Mouse (Mus musculus): ENCODE data around the gene Prr7. TPM values are rescaled to one million over a fixed set of nuclear protein-coding genes. Genes with fewer than 3 reads are reported as not detected.

Gene Prr7
- polyA plus RNA-seq, 1 experiment from 2014 or later = not detected

DNA sequence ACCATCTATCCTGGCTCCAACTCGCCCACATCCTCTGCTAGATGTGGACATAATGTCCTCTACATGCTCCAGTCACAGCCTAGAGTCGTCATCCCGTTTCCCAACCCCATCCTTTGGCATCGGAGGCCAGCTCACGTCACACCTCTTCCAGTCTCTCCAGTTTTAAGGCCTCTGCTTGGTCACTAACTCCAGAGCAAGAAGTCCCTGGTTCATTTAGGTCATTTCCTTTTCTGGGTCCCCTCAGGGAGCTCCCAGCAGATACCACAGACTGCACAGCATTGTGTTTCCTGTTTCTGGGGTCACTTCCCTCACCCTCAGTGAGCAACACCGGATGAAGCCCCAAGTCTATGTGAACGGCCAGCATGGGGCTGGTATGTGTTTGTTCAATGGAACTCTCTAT is 14.9 kb downstream of the Prr7 start:
- Histone ChIP-seq H3K36me3 (ENCODE audit: inconsistent target) (no peaks in the 10 kb centered on the region), H3K4me3 (ENCODE audit: inconsistent target) (no peak overlapping the region), H3K79me2 (ENCODE audit: inconsistent target) (no peaks in the 10 kb centered on the region), H3K27ac (no peak overlapping the region)
- WGBS (ENCODE audit: missing documents) = 22% methylated on average over 7 of the region's 7 CpGs

DNA sequence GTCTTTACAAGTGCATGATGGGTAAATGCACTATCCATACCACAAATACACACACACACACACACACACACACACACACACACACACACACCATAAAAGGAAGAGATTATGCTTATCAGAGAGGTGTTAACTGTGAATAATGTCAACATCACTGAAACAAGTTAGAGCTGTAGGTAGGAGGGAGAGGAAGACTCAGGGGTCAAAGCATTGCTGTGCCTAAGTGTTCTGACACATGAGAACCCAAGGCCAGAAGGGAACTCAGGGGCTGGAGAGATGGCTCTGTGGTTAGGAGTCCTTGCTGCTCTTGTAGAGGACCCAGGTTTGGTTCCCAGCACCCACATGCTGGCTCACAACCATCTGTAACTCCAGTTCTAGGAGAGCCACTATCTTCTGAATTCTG is 15.9 kb downstream of the Prr7 start:
- H3K36me3 ChIP-seq (ENCODE audit: inconsistent target) = no peaks in the 10 kb centered on the region
- H3K79me2 ChIP-seq (ENCODE audit: inconsistent target) = no peaks in the 10 kb centered on the region
- no peak overlapping the region for H3K4me3 ChIP-seq (ENCODE audit: inconsistent target)
- no peak overlapping the region for H3K27ac ChIP-seq

DNA sequence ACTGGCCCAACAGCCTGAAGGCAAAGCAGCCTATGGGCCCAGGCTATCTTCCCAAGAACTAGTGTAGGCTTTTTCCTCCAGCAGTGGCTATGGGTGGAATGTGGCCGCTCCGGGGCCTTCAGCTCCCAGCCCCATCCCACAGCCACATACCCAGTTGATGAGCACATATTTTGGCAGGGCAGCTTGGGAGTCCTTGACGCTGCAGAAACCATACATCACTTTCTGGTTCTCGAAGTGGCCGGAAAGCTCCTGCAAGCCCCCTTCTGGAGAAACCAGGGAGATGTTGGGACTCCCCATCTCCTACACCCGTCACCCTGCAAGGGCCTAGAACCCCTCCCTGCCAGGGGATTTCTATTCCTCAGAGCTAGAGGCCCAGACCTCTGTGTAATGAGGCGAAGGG is 18.5 kb downstream of the Prr7 start:
- H3K79me2 ChIP-seq (ENCODE audit: inconsistent target) = no peaks in the 10 kb centered on the region
- no peaks in the 10 kb centered on the region for H3K36me3 ChIP-seq (ENCODE audit: inconsistent target)
- no peak overlapping the region for H3K4me3 ChIP-seq (ENCODE audit: inconsistent target)
- H3K27ac ChIP-seq = no peak overlapping the region
- WGBS (ENCODE audit: missing documents) = 91% methylated on average over 7 of the region's 7 CpGs

DNA sequence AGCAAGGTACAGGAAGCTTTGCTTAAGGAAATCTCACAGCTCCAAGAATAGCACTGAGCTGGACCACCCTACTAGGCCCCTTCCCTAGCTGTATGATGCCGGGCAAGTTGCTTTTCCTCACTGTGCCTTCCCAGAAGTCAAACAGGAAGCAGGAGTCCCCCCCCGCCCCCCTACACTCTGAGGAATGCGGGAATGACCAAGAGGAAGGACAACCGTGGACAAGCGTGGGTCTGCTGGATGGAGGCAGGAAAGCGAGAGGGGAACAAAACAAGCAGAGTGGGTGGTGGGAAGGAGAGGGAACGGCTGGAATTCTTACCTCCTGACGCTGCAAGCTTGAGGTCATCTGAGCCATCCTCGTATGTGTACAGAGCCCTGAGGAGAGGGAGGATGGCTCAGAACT is 19.0 kb downstream of the Prr7 start:
- H3K36me3 ChIP-seq (ENCODE audit: inconsistent target) = no peaks in the 10 kb centered on the region
- WGBS (ENCODE audit: missing documents) = 78% methylated on average over 9 of the region's 9 CpGs
- no peak overlapping the region for H3K4me3 ChIP-seq (ENCODE audit: inconsistent target)
- H3K27ac ChIP-seq = no peak overlapping the region
- H3K79me2 ChIP-seq (ENCODE audit: inconsistent target) = no peaks in the 10 kb centered on the region

DNA sequence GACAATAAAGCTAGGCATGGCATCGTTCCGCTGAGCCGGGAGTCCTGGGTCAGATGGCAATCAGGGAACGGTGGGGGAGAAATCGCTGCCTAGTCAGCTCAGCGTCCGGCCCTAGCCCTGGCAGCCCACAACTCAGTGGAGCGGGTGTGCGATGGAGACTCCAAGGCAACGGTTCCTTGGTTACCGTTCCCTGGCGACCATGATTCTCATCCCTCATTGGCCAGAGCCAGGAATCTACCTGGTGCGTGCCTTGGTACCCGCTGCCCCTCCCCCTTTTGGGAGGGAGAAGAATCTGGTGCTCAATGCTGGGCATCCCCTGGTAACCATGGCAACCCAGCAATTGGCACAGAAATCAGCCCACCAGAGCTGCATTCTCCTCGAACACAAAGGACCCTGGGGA is 19.5 kb downstream of the Prr7 start:
- no peaks in the 10 kb centered on the region for H3K36me3 ChIP-seq (ENCODE audit: inconsistent target)
- WGBS (ENCODE audit: missing documents) = 44% methylated on average over 15 of the region's 15 CpGs
- no peak overlapping the region for H3K4me3 ChIP-seq (ENCODE audit: inconsistent target)
- H3K79me2 ChIP-seq (ENCODE audit: inconsistent target) = no peaks in the 10 kb centered on the region
- no peak overlapping the region for H3K27ac ChIP-seq

DNA sequence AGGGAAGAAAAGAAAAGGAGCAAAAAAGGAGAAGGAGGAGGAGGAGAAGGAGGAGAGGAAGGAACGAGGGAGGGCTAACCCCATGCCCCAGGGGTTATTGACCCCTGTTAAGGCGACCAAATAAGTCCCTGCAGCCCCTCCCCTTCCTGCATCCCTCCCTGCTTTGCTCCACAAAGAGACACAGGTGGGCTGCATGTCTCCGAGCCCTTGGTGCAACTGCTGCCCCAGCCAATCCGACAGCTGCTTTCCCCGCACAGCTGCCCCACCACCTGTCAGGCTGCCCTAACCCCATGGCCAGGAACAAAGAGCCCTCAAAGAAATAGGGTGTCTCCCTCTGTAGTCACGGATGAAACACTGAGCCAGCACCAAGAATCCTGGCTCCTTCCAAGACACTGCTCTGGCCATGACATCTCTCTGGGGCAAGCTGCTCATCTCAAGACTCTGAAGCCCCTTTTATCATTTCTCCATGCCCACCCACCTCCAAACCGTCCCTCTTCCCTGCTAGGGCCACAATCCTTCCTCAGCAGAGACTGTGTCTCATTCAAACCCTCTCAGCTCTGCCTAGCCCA is 20.5 kb downstream of the Prr7 start:
- H3K27ac ChIP-seq = no peak overlapping the region
- no peak overlapping the region for H3K4me3 ChIP-seq (ENCODE audit: inconsistent target)
- whole genome bisulfite sequencing (ENCODE audit: missing documents) = 60% methylated on average over 7 of the region's 7 CpGs
- H3K79me2 ChIP-seq (ENCODE audit: inconsistent target) = no peaks in the 10 kb centered on the region
- H3K36me3 ChIP-seq (ENCODE audit: inconsistent target) = no peaks in the 10 kb centered on the region

DNA sequence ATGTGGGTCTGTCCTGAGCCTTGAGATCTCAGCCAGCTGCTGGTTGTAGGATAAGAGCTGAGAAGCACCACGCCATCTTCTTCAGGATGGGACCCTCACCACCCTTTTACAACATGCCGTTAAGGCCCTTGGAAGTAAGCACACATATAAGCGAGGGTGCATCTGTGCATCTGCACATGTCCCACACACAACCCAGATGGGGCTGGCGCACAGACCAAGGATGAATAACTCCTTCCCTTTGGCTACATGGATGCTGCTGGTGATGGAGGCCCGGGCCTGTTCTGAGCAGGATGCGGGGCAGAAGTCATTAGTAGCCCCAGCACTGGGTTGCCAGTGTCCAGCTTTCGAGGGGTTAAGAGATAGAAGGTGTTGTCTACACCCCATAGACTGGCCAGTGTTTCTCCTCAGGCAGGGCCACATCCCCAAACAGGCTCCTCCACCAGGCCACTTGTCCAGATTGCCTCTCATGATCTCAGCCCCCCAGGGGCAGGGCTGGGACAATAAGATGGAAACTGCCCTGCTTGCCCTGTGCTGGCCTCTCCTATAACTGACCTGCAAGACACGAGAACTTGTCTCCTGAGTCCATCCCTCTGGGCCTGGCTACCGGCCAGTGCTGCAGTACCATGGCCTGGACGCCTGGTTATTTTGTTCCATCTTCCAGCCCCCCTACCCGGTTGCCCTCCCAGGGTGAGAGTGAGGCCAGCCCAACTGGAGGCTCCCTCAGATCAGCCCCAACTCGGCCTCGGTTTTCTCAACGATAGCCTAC is 22.1 kb downstream of the Prr7 start:
- Histone ChIP-seq H3K36me3 (ENCODE audit: inconsistent target) (no peaks in the 10 kb centered on the region), H3K27ac (no peak overlapping the region), H3K4me3 (ENCODE audit: inconsistent target) (no peak overlapping the region), H3K79me2 (ENCODE audit: inconsistent target) (no peaks in the 10 kb centered on the region)
- 85% methylated on average over 14 of the region's 14 CpGs for WGBS (ENCODE audit: missing documents)

DNA sequence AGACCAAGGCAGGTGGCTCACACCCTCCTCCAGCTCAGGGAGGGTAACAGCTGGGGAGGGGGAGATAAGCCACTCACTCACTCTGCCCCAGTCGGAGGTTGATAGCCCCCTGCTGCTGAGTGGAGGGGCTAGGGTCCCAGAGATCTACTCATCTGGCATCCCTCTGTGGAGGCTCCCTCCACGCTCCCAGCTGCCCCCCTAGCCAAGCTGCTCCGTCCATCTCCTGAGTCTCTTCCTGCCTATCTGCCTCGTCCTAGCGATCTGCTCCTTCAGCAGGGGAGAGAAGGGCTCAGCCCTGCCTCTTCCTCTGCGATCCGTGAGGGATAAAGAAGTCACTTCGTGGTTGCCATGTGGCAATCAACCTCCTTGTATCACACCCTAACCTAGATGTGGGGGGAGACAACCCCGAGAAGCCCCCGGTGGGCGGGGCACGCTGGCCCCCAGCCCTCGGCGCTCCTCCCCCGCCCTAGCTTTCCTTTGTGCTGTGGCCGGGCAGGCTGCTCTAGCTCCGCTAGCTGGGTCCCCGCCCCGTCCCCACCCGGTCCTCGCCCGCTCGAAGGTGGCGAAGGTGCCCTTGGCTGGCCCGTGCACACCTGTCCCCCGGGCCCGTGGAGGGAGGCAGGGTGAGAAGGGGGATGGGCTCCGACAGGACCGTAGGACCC is 23.0 kb downstream of the Prr7 start:
- no peaks in the 10 kb centered on the region for H3K79me2 ChIP-seq (ENCODE audit: inconsistent target)
- no peak overlapping the region for H3K27ac ChIP-seq
- WGBS (ENCODE audit: missing documents) = 4% methylated on average over 29 of the region's 29 CpGs
- H3K4me3 ChIP-seq (ENCODE audit: inconsistent target) = no peak overlapping the region
- no peaks in the 10 kb centered on the region for H3K36me3 ChIP-seq (ENCODE audit: inconsistent target)

DNA sequence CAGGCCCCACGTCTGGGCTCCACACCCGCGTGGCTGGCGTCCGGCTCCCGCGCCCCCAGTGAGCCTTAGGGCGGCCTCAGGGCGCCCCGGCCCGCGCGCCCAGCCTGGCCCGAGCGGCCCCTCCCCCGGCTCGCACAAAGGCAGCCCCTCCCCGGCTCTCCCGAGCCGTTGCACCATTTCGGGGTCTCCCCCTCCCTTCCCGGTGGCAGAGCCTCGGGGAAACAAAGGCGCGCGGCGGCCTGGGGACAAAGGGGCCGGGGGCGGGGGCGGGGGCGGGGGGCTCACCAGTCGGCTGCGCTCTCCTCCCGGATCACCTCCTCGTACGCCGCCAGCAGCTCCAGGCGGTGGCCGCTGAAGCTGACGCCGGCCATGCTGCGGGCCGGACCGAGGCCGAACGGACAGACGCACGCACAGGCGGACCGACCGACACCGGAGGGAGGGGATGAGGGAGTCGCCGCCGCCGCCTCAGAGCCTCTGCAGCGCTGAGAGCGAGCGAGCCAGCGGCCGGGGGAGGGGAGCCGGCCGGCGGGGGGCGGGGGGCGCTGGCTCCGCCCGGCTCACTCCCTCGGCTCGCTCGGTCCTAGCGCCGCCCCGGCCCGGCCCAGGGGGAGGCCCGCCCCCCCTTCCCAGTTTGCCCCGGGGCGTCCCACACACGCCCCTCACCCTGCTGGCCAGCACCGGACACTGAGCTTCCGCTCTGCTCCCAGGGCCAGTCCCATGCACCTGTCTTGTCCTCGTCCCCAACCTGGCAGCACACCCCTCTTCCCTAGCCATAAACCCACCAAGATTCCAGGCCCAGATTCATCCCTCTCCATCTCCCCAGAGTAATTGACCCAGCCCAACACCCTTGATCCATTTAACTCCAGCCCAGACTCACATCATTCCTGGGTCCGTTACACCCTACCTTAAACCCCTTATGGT is 23.8 kb downstream of the Prr7 start, which contains the start of gene Dbn1:
Dbn1 (minus strand) TSS at position 534 of the 921 bp plus-strand sequence.
- Histone ChIP-seq H3K79me2 (ENCODE audit: inconsistent target) (no peaks in the 10 kb centered on the region), H3K36me3 (ENCODE audit: inconsistent target) (no peaks in the 10 kb centered on the region), H3K27ac (no peak within 1 kb of the TSS), H3K4me3 (ENCODE audit: inconsistent target) (no peak within 1 kb of the TSS)
- 4% methylated on average over 65 of the region's 83 CpGs for WGBS (ENCODE audit: missing documents)

DNA sequence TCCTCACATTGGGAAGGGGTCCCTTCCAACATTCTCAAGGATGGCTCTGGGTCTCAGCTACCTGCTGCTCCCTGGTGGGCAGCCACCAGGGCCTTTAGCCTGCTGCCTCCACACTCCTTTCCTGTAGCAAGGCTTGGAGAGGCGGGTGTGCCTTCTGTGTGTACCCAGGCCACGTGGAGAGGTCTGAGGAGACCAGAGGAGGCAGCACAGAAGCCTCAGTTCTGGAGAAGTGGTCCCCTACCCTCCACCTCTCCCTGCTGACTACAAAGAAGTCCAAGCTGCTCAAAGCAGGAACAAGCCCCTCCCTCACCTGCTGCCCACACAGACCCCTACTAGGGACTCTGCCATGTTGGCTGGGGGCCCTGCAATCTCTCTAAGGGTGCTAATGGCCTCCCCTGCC is 30.2 kb downstream of the Prr7 start:
- H3K79me2 ChIP-seq (ENCODE audit: inconsistent target) = no peaks in the 10 kb centered on the region
- H3K4me3 ChIP-seq (ENCODE audit: inconsistent target) = no peak overlapping the region
- 65% methylated on average over 2 of the region's 2 CpGs for WGBS (ENCODE audit: missing documents)
- no peaks in the 10 kb centered on the region for H3K36me3 ChIP-seq (ENCODE audit: inconsistent target)
- no peak overlapping the region for H3K27ac ChIP-seq

DNA sequence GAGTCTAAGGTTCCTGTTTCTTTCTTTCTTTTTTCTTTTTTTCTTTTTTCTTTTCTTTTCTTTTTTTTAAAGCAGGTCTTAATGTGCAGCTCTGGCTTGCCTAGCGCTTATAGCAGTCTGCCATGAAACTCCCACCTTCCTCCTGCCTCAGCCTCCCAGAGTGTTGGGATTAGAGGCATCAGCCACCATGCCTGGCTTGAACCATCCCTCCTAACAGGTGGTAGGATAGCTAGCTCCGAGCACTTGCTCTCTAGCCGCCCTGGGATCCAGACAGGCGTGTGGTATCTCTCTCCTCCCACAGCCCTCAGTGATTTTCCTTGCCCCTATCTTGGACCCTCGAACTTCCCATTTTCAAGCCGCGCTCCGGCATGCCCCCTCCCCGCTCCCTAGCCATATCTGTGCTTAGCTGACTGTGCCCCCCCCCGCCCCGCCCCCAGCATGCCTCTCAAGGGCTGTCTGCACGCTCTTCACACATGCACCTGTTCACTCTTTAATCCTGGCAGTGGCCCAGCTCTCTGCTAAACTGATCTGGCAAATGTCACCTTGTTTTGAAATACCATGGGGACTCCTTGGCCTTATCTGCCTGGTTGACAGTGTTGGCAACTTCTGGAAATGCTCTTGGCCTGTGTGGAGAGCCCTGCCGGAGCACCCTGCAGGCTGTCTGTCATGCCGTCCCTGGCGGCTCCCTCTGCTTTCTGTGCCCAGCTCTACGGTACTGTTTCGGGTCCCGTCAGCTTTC is 31.0 kb downstream of the Prr7 start:
- Histone ChIP-seq H3K36me3 (ENCODE audit: inconsistent target) (no peaks in the 10 kb centered on the region), H3K4me3 (ENCODE audit: inconsistent target) (no peak overlapping the region), H3K79me2 (ENCODE audit: inconsistent target) (no peaks in the 10 kb centered on the region), H3K27ac (no peak overlapping the region)
- WGBS (ENCODE audit: missing documents) = 33% methylated on average over 17 of the region's 18 CpGs

DNA sequence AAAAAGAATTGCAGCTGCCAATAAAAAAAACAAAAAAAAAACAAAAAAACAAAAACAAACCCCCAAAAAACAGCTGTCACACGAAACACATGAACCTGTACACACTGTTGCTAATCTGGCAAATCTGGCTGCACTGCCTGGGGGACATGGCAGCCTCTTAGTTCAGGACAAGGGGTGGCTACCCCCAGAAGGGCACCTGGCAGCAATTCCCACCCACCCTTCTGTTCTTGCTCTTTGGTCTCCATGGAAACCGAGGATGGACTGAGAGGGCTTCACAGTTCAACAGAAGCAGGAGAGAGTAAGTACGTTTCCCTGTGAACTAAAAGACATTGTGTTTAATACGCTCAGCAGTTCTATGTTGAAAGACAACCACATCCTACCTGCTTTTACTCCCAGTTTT is 31.6 kb downstream of the Prr7 start:
- Histone ChIP-seq H3K36me3 (ENCODE audit: inconsistent target) (no peaks in the 10 kb centered on the region), H3K79me2 (ENCODE audit: inconsistent target) (no peaks in the 10 kb centered on the region), H3K27ac (no peak overlapping the region), H3K4me3 (ENCODE audit: inconsistent target) (no peak overlapping the region)
- WGBS (ENCODE audit: missing documents) = 100% methylated on average over 4 of the region's 4 CpGs

DNA sequence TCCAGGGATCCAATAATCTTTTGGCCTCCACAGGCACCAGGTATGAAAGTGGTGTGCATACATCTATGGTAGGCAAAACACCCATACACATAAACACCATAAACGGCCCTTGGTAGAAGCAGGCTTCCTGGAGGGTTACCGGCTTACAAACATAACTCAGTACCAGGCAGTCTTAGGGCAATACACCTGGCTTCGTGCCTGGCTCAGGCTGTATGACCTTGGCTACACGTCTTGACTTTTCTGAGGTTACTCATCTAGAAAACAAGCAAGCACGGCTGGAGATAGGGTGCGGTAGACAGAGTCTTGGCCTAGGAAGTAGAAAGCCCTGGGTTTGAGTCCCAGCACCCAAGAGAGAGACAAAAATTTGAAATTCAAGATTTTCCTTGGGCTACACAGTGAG is 32.6 kb downstream of the Prr7 start:
- Histone ChIP-seq H3K79me2 (ENCODE audit: inconsistent target) (no peaks in the 10 kb centered on the region), H3K36me3 (ENCODE audit: inconsistent target) (no peaks in the 10 kb centered on the region), H3K4me3 (ENCODE audit: inconsistent target) (no peak overlapping the region), H3K27ac (no peak overlapping the region)
- WGBS (ENCODE audit: missing documents) = 97% methylated on average over 6 of the region's 6 CpGs

DNA sequence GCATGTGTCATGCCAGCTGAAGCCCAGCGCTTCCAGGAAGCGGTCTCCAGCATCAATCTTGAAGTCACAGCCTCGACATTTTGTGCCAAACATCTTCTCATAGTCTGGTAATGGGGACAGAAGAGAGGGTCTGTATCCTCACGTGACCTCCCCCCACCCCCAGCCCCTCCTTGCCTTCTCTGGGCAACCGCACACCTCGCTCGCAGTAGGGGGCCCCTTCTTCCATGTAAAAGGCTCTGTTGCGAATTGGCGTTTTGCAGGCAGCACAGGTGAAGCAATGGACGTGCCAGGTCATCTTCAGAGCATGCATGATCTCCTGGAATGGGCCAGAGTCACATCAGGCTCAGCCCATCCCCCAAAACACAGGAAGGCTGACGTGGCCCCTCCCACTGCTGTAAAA is 34.8 kb downstream of the Prr7 start:
- no peak overlapping the region for H3K4me3 ChIP-seq (ENCODE audit: inconsistent target)
- no peaks in the 10 kb centered on the region for H3K36me3 ChIP-seq (ENCODE audit: inconsistent target)
- H3K79me2 ChIP-seq (ENCODE audit: inconsistent target) = no peaks in the 10 kb centered on the region
- WGBS (ENCODE audit: missing documents) = 90% methylated on average over 11 of the region's 11 CpGs
- H3K27ac ChIP-seq = no peak overlapping the region

Data from macrophage (primary cell).